Mouse (Mus musculus): ENCODE data around the gene Gm10778. TPM values are rescaled to one million over a fixed set of nuclear protein-coding genes. Genes with fewer than 3 reads are reported as not detected.
"Not testable (repeated sequence)": the region's sequence is repeated elsewhere in the genome, so short reads cannot be mapped to it uniquely, and the experiment has no call there.

Gm10778 gene
- polyA plus RNA-seq (2015; fragmentation: Nextera tagmentation; extraction: Ambion mirVana), result 4.2 and 4.5 TPM in 2 replicates

- peak; percentile 83 for ATAC-seq (ENCODE audit: insufficient number of reproducible peaks, low FRiP score, low TSS enrichment, low read depth)
- Histone ChIP-seq H3K4me2 (replicated peaks) (peak within 1 kb of the TSS; percentile 60), H3K27ac (replicated peaks) (peak within 1 kb of the TSS; percentile 88), H3K4me3 (replicated peaks) (peak within 1 kb of the TSS; percentile 56), H3K9ac (peak within 1 kb of the TSS; percentile 47), H3K36me3 (0 out of 2 replicates have a peak, but pooled peaks cover 12% of the 10 kb centered on the region), H3K9me3 (replicated peaks) (peaks cover 17% of the 10 kb centered on the region; the same call in 1 of the 2 replicates)
- WGBS, result 4% methylated on average over 34 of the region's 52 CpGs
- H3K27me3 ChIP-seq, H3K4me1 ChIP-seq: not testable (repeated sequence)
Measured at GRCm38 (mm10) chr10:81648803-81649775, at the start of gene Gm10778. Gm10778 (plus strand) TSS chr10:81649059.

GRCm38 (mm10) chr10:81599630-81600029 is 49.2 kb upstream of the Gm10778 start:
- ATAC-seq (ENCODE audit: insufficient number of reproducible peaks, low FRiP score, low TSS enrichment, low read depth), result no peak
- peaks cover 72% of the 10 kb centered on the region for H3K4me1 ChIP-seq

GRCm38 (mm10) chr10:81600096-81600495 is 48.8 kb upstream of the Gm10778 start:
- WGBS, result 45% methylated on average over 10 of the region's 10 CpGs
- ATAC-seq (ENCODE audit: insufficient number of reproducible peaks, low FRiP score, low TSS enrichment, low read depth), result no peak

More at GRCm38 (mm10) chr10:81599630-81600029, 49.2 kb upstream of the Gm10778 start:
- no peaks in the 10 kb centered on the region for H3K27me3 ChIP-seq
- H3K27ac ChIP-seq (replicated peaks), result no peak overlapping the region
- H3K4me3 ChIP-seq (replicated peaks), result no peak overlapping the region
- no peaks in the 10 kb centered on the region for H3K9me3 ChIP-seq (replicated peaks)
- H3K9ac ChIP-seq, result no peak overlapping the region
- WGBS, result 64% methylated on average over 5 of the region's 5 CpGs
- H3K4me2 ChIP-seq (replicated peaks), result no peak overlapping the region
- H3K36me3 ChIP-seq, result no peaks in the 10 kb centered on the region

GRCm38 (mm10) chr10:81600738-81601203 is 48.1 kb upstream of the Gm10778 start, which contains the start of gene Tle6:
Tle6 (minus strand) TSS chr10:81601073.
- Histone ChIP-seq H3K4me3 (replicated peaks) (peak within 1 kb of the TSS; percentile 37), H3K9me3 (replicated peaks) (no peaks in the 10 kb centered on the region), H3K9ac (no peak within 1 kb of the TSS), H3K36me3 (no peaks in the 10 kb centered on the region), H3K27ac (replicated peaks) (peak within 1 kb of the TSS; percentile 89), H3K4me2 (replicated peaks) (peak within 1 kb of the TSS; percentile 61), H3K27me3 (no peaks in the 10 kb centered on the region), H3K4me1 (peaks cover 72% of the 10 kb centered on the region)
- under 1% methylated on average over 28 of the region's 28 CpGs for WGBS
- ATAC-seq (ENCODE audit: insufficient number of reproducible peaks, low FRiP score, low TSS enrichment, low read depth), result peak; percentile 88

More at GRCm38 (mm10) chr10:81600096-81600495, 48.8 kb upstream of the Gm10778 start:
- H3K36me3 ChIP-seq, result no peaks in the 10 kb centered on the region
- H3K4me1 ChIP-seq, result peaks cover 74% of the 10 kb centered on the region
- H3K9me3 ChIP-seq (replicated peaks), result no peaks in the 10 kb centered on the region
- H3K9ac ChIP-seq, result no peak overlapping the region
- peak overlapping the region; percentile 89 for H3K27ac ChIP-seq (replicated peaks)
- peak overlapping the region; percentile 61; the same call in 1 of the 2 replicates for H3K4me2 ChIP-seq (replicated peaks)
- no peak overlapping the region for H3K4me3 ChIP-seq (replicated peaks)
- H3K27me3 ChIP-seq, result no peaks in the 10 kb centered on the region

GRCm38 (mm10) chr10:81601396-81601905 is 47.4 kb upstream of the Gm10778 start:
- H3K4me1 ChIP-seq, result peaks cover 67% of the 10 kb centered on the region
- H3K36me3 ChIP-seq, result no peaks in the 10 kb centered on the region
- peak overlapping the region; percentile 37 for H3K4me3 ChIP-seq (replicated peaks)
- H3K27ac ChIP-seq (replicated peaks), result peak overlapping the region; percentile 89
- H3K9ac ChIP-seq, result no peak overlapping the region
- H3K27me3 ChIP-seq, result no peaks in the 10 kb centered on the region
- ATAC-seq (ENCODE audit: insufficient number of reproducible peaks, low FRiP score, low TSS enrichment, low read depth), result no peak
- H3K9me3 ChIP-seq (replicated peaks), result no peaks in the 10 kb centered on the region
- H3K4me2 ChIP-seq (replicated peaks), result peak overlapping the region; percentile 61
- 28% methylated on average over 7 of the region's 7 CpGs for WGBS

GRCm38 (mm10) chr10:81602741-81603151 is 46.1 kb upstream of the Gm10778 start:
- Histone ChIP-seq H3K9ac (no peak overlapping the region), H3K36me3 (no peaks in the 10 kb centered on the region), H3K27ac (replicated peaks) (no peak overlapping the region), H3K4me2 (replicated peaks) (no peak overlapping the region), H3K9me3 (replicated peaks) (no peaks in the 10 kb centered on the region), H3K4me1 (peaks cover 59% of the 10 kb centered on the region), H3K4me3 (replicated peaks) (no peak overlapping the region), H3K27me3 (no peaks in the 10 kb centered on the region)
- no peak for ATAC-seq (ENCODE audit: insufficient number of reproducible peaks, low FRiP score, low TSS enrichment, low read depth)
- WGBS, result 16% methylated on average over 4 of the region's 4 CpGs

GRCm38 (mm10) chr10:81604019-81604967 is 44.6 kb upstream of the Gm10778 start:
- peaks cover 7% of the 10 kb centered on the region; the same call in 1 of the 2 replicates for H3K36me3 ChIP-seq
- ATAC-seq (ENCODE audit: insufficient number of reproducible peaks, low FRiP score, low TSS enrichment, low read depth), result no peak
- H3K9me3 ChIP-seq (replicated peaks), result no peaks in the 10 kb centered on the region
- H3K4me3 ChIP-seq (replicated peaks), result peak overlapping the region; percentile 60; the same call in 1 of the 2 replicates
- H3K9ac ChIP-seq, result no peak overlapping the region
- no peaks in the 10 kb centered on the region for H3K27me3 ChIP-seq
- H3K4me2 ChIP-seq (replicated peaks), result peak overlapping the region; percentile 60
- 71% methylated on average over 12 of the region's 12 CpGs for WGBS
- H3K27ac ChIP-seq (replicated peaks), result 0 out of 2 replicates have a peak overlapping the region, but pooled peaks have one; percentile 24
- H3K4me1 ChIP-seq, result peaks cover 51% of the 10 kb centered on the region

- peak overlapping the region; percentile 93 for H3K27ac ChIP-seq (replicated peaks)
- 0 out of 2 replicates have a peak, but pooled peaks cover under 1% of the 10 kb centered on the region for H3K9me3 ChIP-seq (replicated peaks)
- peaks cover 49% of the 10 kb centered on the region for H3K4me1 ChIP-seq
- 0 out of 2 replicates have a peak overlapping the region, but pooled peaks have one; percentile 7 for H3K9ac ChIP-seq
- peaks cover 7% of the 10 kb centered on the region; the same call in 1 of the 2 replicates for H3K36me3 ChIP-seq
- peak overlapping the region; percentile 60 for H3K4me3 ChIP-seq (replicated peaks)
- peak; percentile 59; the same call in 1 of the 2 replicates for ATAC-seq (ENCODE audit: insufficient number of reproducible peaks, low FRiP score, low TSS enrichment, low read depth)
- no peaks in the 10 kb centered on the region for H3K27me3 ChIP-seq
- peak overlapping the region; percentile 60 for H3K4me2 ChIP-seq (replicated peaks)
- WGBS, result 15% methylated on average over 29 of the region's 29 CpGs
Measured at GRCm38 (mm10) chr10:81604968-81605665, 43.7 kb upstream of the Gm10778 start.

- no peak for ATAC-seq (ENCODE audit: insufficient number of reproducible peaks, low FRiP score, low TSS enrichment, low read depth)
- 2% methylated on average over 14 of the region's 14 CpGs for WGBS
- 0 out of 2 replicates have a peak, but pooled peaks cover 3% of the 10 kb centered on the region for H3K9me3 ChIP-seq (replicated peaks)
Measured at GRCm38 (mm10) chr10:81605666-81605973, 43.2 kb upstream of the Gm10778 start.

More at GRCm38 (mm10) chr10:81605666-81605973, 43.2 kb upstream of the Gm10778 start:
- Histone ChIP-seq H3K4me1 (peaks cover 44% of the 10 kb centered on the region), H3K36me3 (peaks cover 7% of the 10 kb centered on the region; the same call in 1 of the 2 replicates), H3K27ac (replicated peaks) (peak overlapping the region; percentile 93), H3K4me2 (replicated peaks) (peak overlapping the region; percentile 60), H3K9ac (0 out of 2 replicates have a peak overlapping the region, but pooled peaks have one; percentile 7), H3K4me3 (replicated peaks) (peak overlapping the region; percentile 60), H3K27me3 (no peaks in the 10 kb centered on the region)
